Mouse (Mus musculus): Measurements from ENCODE around the gene Il20ra. TPM values are rescaled to one million over a fixed set of nuclear protein-coding genes. Genes with fewer than 3 reads are reported as not detected.

Il20ra gene
- polyA plus RNA-seq, 1 experiment from 2014 or later: 0.06 TPM

- 92% methylated on average over 8 of the region's 8 CpGs for WGBS
Measured at GRCm38 (mm10) chr10:19794996-19795395, 82.6 kb downstream of the Il20ra start.

GRCm38 (mm10) chr10:19802958-19803357 lies 90.6 kb downstream of the Il20ra start:
- no peak for DNase-seq (ENCODE audit: extremely low spot score, low spot score)
- H3K27ac ChIP-seq: no peak overlapping the region
- 84% methylated on average over 7 of the region's 7 CpGs for WGBS
- H3K4me1 ChIP-seq: no peaks in the 10 kb centered on the region
- peaks cover 3% of the 10 kb centered on the region for H3K9me3 ChIP-seq
- no peaks in the 10 kb centered on the region for H3K36me3 ChIP-seq (replicated peaks)
- no peaks in the 10 kb centered on the region for H3K27me3 ChIP-seq (ENCODE audit: poor library complexity, severe bottlenecking)
- no peak overlapping the region for H3K4me3 ChIP-seq

More at GRCm38 (mm10) chr10:19794996-19795395, 82.6 kb downstream of the Il20ra start:
- H3K4me1 ChIP-seq: no peaks in the 10 kb centered on the region
- no peak for DNase-seq (ENCODE audit: extremely low spot score, low spot score)
- no peaks in the 10 kb centered on the region for H3K36me3 ChIP-seq (replicated peaks)
- no peak overlapping the region for H3K27ac ChIP-seq
- peaks cover 3% of the 10 kb centered on the region for H3K9me3 ChIP-seq
- H3K27me3 ChIP-seq (ENCODE audit: poor library complexity, severe bottlenecking): no peaks in the 10 kb centered on the region
- no peak overlapping the region for H3K4me3 ChIP-seq

- Histone ChIP-seq H3K27ac (no peak overlapping the region), H3K4me3 (no peak overlapping the region), H3K9me3 (no peaks in the 10 kb centered on the region), H3K36me3 (replicated peaks) (no peaks in the 10 kb centered on the region), H3K4me1 (no peaks in the 10 kb centered on the region), H3K27me3 (ENCODE audit: poor library complexity, severe bottlenecking) (no peaks in the 10 kb centered on the region)
- no peak for DNase-seq (ENCODE audit: extremely low spot score, low spot score)
- WGBS: 92% methylated on average over 7 of the region's 7 CpGs
Measured at GRCm38 (mm10) chr10:19804763-19805162, 92.4 kb downstream of the Il20ra start.

Other genes with a start within 250 kb of the Il20ra start
- 27.7 and 30.0 TPM in 2 replicates for gene Ifngr1, start 120.6 kb upstream of the Il20ra start, polyA plus RNA-seq (2016; fragmentation: Nextera tagmentation; extraction: Ambion mirVana)
- gene Il22ra2, start 90.6 kb upstream of the Il20ra start, polyA plus RNA-seq (2016; fragmentation: Nextera tagmentation; extraction: Ambion mirVana): not detected in 2 replicates
- gene Slc35d3, start 138.9 kb downstream of the Il20ra start, polyA plus RNA-seq (2016; fragmentation: Nextera tagmentation; extraction: Ambion mirVana): 0.33 and 1.0 TPM in 2 replicates
- gene Pex7, start 195.1 kb downstream of the Il20ra start, polyA plus RNA-seq (2016; fragmentation: Nextera tagmentation; extraction: Ambion mirVana): 25.5 and 28.9 TPM in 2 replicates
- gene Map3k5, start 221.9 kb downstream of the Il20ra start, polyA plus RNA-seq (2016; fragmentation: Nextera tagmentation; extraction: Ambion mirVana): 0.32 and 0.42 TPM in 2 replicates

All from forebrain, embryonic 10.5 days (tissue).